In genomic region chr3:104682671-104683504, GRCm38 (mm10) we compare ENCODE assay signal across 9 mouse cellular contexts. TPM values are rescaled to one million over a fixed set of nuclear protein-coding genes. Genes with fewer than 3 reads are reported as not detected.
DNase-seq lines count a peak whose midpoint lies in the region; ATAC-seq lines count a peak whose summit lies in the region.
"Had no signal": no experiment of that assay in that cellular context is flagged by ENCODE, and none has a peak within 500 bp of the region (broad histone marks: within the 10 kb centered on the region; RNA-seq: fewer than 3 reads in every experiment).

No protein-coding gene starts in this region.

- no peak overlapping the region for H3K4me2 ChIP-seq in forebrain, embryonic 14.5 days (ENCODE audit: low read length)
- no peak overlapping the region for H3K4me2 ChIP-seq in limb, embryonic 11.5 days (ENCODE audit: low read depth, severe bottlenecking)
- H3K4me2 ChIP-seq in midbrain, embryonic 12.5 days (replicated peaks): no peak overlapping the region

- no peaks in the 10 kb centered on the region for H3K27me3 ChIP-seq in forebrain, embryonic 14.5 days (replicated peaks; ENCODE audit: control insufficient read depth, insufficient read depth, low read length)
- H3K27me3 ChIP-seq in limb, embryonic 11.5 days (ENCODE audit: control insufficient read depth, insufficient read depth, low read length): no peaks in the 10 kb centered on the region
- no peaks in the 10 kb centered on the region for H3K27me3 ChIP-seq in midbrain, embryonic 12.5 days

- intact Hi-C loops in heart, postnatal 25 days (cut with DNase I): loop anchor here (1.0 to 5.0 kb wide), 3 partner anchors 142 to 236 kb away; no protein-coding TSS in a partner anchor

- no peaks in the 10 kb centered on the region for H3K9me3 ChIP-seq in forebrain, embryonic 14.5 days (replicated peaks; ENCODE audit: control insufficient read depth, low read length)
- no peaks in the 10 kb centered on the region for H3K9me3 ChIP-seq in limb, embryonic 11.5 days (ENCODE audit: control insufficient read depth, low read length)
- H3K9me3 ChIP-seq in midbrain, embryonic 12.5 days: no peaks in the 10 kb centered on the region

- WGBS in forebrain, embryonic 14.5 days: 59% methylated on average over 11 of the region's 11 CpGs
- 65% methylated on average over 11 of the region's 11 CpGs for WGBS in limb, embryonic 11.5 days
- WGBS in midbrain, embryonic 12.5 days: 60% methylated on average over 11 of the region's 11 CpGs

- H3K9ac ChIP-seq in forebrain, embryonic 14.5 days (ENCODE audit: low read length): no peak overlapping the region
- H3K9ac ChIP-seq in limb, embryonic 11.5 days (ENCODE audit: low read length): no peak overlapping the region
- no peak overlapping the region for H3K9ac ChIP-seq in midbrain, embryonic 12.5 days (replicated peaks)

- H3K27ac ChIP-seq in forebrain, embryonic 14.5 days (ENCODE audit: low read depth, low read length): no peak overlapping the region
- H3K27ac ChIP-seq in limb, embryonic 11.5 days (replicated peaks; ENCODE audit: low read depth, low read length): no peak overlapping the region; the same call in 1 of the 2 replicates
- H3K27ac ChIP-seq in midbrain, embryonic 12.5 days (replicated peaks): no peak overlapping the region

- H3K4me1 ChIP-seq in forebrain, embryonic 14.5 days (ENCODE audit: control insufficient read depth, insufficient read depth, low read length): no peaks in the 10 kb centered on the region
- H3K4me1 ChIP-seq in limb, embryonic 11.5 days (ENCODE audit: control insufficient read depth, insufficient read depth, low read length): no peaks in the 10 kb centered on the region
- peaks cover 5% of the 10 kb centered on the region; the same call in 1 of the 2 replicates for H3K4me1 ChIP-seq in midbrain, embryonic 12.5 days

- no peaks in the 10 kb centered on the region for H3K36me3 ChIP-seq in forebrain, embryonic 14.5 days (ENCODE audit: control insufficient read depth, insufficient read depth, low read length)
- no peaks in the 10 kb centered on the region for H3K36me3 ChIP-seq in limb, embryonic 11.5 days (ENCODE audit: control insufficient read depth, insufficient read depth, low read length)
- no peaks in the 10 kb centered on the region for H3K36me3 ChIP-seq in midbrain, embryonic 12.5 days

- peak; percentile 74 for ATAC-seq in forebrain, embryonic 14.5 days
- ATAC-seq in inflammation-experienced regulatory T-cells, adult 6 months: peak; percentile 68
- ATAC-seq in limb, embryonic 11.5 days (ENCODE audit: insufficient number of reproducible peaks, low FRiP score, low TSS enrichment, low read depth): 0 out of 2 replicates have a peak, but pooled peaks have one; percentile 51
- ATAC-seq in midbrain, embryonic 12.5 days (ENCODE audit: low FRiP score, low read depth): peak; percentile 63

- no peak overlapping the region for H3K4me3 ChIP-seq in forebrain, embryonic 14.5 days (ENCODE audit: low read depth, low read length)
- H3K4me3 ChIP-seq in limb, embryonic 11.5 days (ENCODE audit: low read depth, low read length): no peak overlapping the region
- no peak overlapping the region for H3K4me3 ChIP-seq in midbrain, embryonic 12.5 days
- H3K4me3 ChIP-seq: myocyte had no signal

- peak; percentile 56 to 78 for DNase-seq in heart, adult 18-20 months
- DNase-seq in heart, postnatal 25 days (ENCODE audit: low spot score): no peak
- DNase-seq in cerebellum, adult 11 months: peak; percentile 49
- DNase-seq in forebrain, embryonic 14.5 days (ENCODE audit: low spot score): peak; percentile 86
- peak; percentile 74 for DNase-seq in limb, embryonic 11.5 days (ENCODE audit: low spot score)
- peak; percentile 23 to 52 for DNase-seq in spleen, postnatal 14 days (ENCODE audit: low spot score in 2 of 2)

RNA-seq across cellular contexts. Expression of gene Slc16a1, which starts 44.4 kb away (rescaled TPM):
- 100 to 1,000 TPM; 156 to 159 TPM for total RNA-seq in heart, adult 18-20 months (2021)
- total RNA-seq in heart, postnatal 25 days (2021): 100 to 1,000 TPM; 166 to 175 TPM
- 18.1 and 21.2 TPM in 2 replicates for polyA plus RNA-seq in forebrain, embryonic 14.5 days (2014; fragmentation: Nextera tagmentation; extraction: Ambion mirVana)
- polyA plus RNA-seq in inflammation-experienced regulatory T-cells, adult 6 months (2017; shearing (Covaris generic)): 1 to 10 TPM; 5.7 to 9.9 (median 7.0) TPM
- 49.1 and 55.6 TPM in 2 replicates for polyA plus RNA-seq in limb, embryonic 11.5 days (2014; fragmentation: Nextera tagmentation; extraction: Ambion mirVana)
- polyA plus RNA-seq in midbrain, embryonic 12.5 days (2016; fragmentation: Nextera tagmentation; extraction: Ambion mirVana): 21.4 and 23.6 TPM in 2 replicates
